Mouse (Mus musculus) urinary bladder, postnatal 4 days (tissue): ENCODE data around the gene Ubac2.

Experiments used
- DNase-seq, 2 experiments: peaks; one replicate each; pipeline ENCODE4 v3.0.0; 2021 to 2022; ENCODE audit warnings: low spot score in 2 of 2

Ubac2 gene

GRCm38 (mm10) chr14:122002224-122002623 lies 123.8 kb downstream of the Ubac2 start:
- DNase-seq: no peak

- no peak for DNase-seq
Measured at GRCm38 (mm10) chr14:122003812-122004211, 125.4 kb downstream of the Ubac2 start.

GRCm38 (mm10) chr14:122008261-122008660 lies 129.8 kb downstream of the Ubac2 start:
- DNase-seq: no peak

GRCm38 (mm10) chr14:122009502-122009901 lies 131.1 kb downstream of the Ubac2 start:
- no peak for DNase-seq

GRCm38 (mm10) chr14:122010301-122010700 lies 131.9 kb downstream of the Ubac2 start:
- DNase-seq: no peak

- DNase-seq: no peak
Measured at GRCm38 (mm10) chr14:122011768-122012167, 133.3 kb downstream of the Ubac2 start.

- no peak for DNase-seq
Measured at GRCm38 (mm10) chr14:122012193-122012592, 133.8 kb downstream of the Ubac2 start.

GRCm38 (mm10) chr14:122012814-122013213 lies 134.4 kb downstream of the Ubac2 start:
- DNase-seq: no peak

- no peak for DNase-seq
Measured at GRCm38 (mm10) chr14:122013417-122013951, 135.1 kb downstream of the Ubac2 start.

GRCm38 (mm10) chr14:122017958-122018357 lies 139.5 kb downstream of the Ubac2 start:
- no peak for DNase-seq

- no peak for DNase-seq
Measured at GRCm38 (mm10) chr14:122019389-122019788, 141.0 kb downstream of the Ubac2 start.

GRCm38 (mm10) chr14:122020567-122020966 lies 142.1 kb downstream of the Ubac2 start:
- no peak for DNase-seq

GRCm38 (mm10) chr14:122023054-122023453 lies 144.6 kb downstream of the Ubac2 start:
- DNase-seq: no peak

- no peak for DNase-seq
Measured at GRCm38 (mm10) chr14:122023928-122024327, 145.5 kb downstream of the Ubac2 start.

- no peak for DNase-seq
Measured at GRCm38 (mm10) chr14:122028926-122029745, 150.7 kb downstream of the Ubac2 start.

- DNase-seq: no peak
Measured at GRCm38 (mm10) chr14:122029851-122030250, 151.4 kb downstream of the Ubac2 start.

- no peak for DNase-seq
Measured at GRCm38 (mm10) chr14:122032045-122032444, 153.6 kb downstream of the Ubac2 start.

GRCm38 (mm10) chr14:122034451-122034850 lies 156.0 kb downstream of the Ubac2 start, which contains the start of gene Timm8a2:
Gene Timm8a2, plus strand, starts transcription at chr14:122034674.
- DNase-seq: no peak

- DNase-seq: no peak
Measured at GRCm38 (mm10) chr14:122035181-122035580, 156.8 kb downstream of the Ubac2 start.

- no peak for DNase-seq
Measured at GRCm38 (mm10) chr14:122035860-122036259, 157.4 kb downstream of the Ubac2 start.

GRCm38 (mm10) chr14:122038874-122039647 lies 160.6 kb downstream of the Ubac2 start:
- DNase-seq: no peak

GRCm38 (mm10) chr14:122041413-122041825 lies 163.0 kb downstream of the Ubac2 start:
- no peak for DNase-seq
